In the genomic region with DNA sequence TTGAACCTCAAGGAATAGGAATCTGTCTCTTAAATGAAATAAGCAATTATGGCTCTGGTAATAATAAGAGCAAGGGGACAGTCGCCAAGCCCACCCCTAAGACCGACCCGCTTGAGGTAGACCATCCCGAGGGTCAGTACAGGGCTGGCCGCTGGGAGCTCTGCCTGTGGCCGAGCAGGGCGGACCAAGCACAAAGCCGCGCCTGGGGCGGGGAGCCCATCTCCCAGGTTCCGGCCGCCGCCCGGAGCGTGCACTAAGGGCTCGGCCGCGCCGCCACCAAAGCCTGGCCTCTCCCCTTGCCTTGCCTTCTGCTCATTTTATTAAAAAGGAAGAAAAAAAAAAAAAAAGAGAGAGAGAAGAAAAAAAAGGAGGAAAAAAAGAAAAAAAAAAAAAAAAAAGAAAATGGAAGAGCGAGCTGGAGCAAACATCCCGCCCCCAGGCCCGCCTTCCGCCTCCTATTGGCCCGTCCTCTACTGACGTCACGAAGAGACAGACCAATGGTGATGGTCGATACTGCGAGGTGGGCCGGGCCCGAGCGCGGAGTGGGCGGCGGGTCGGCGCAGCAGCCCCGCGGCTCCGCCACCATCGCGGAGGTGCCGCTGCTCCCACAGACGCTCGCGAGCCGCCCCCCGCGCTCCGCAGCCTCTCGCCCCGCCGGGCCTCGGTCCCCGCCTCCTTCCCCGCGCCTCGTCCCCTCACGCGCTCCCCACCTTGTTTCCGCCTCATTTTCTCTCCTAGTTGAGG, we compare ENCODE assay signal across 8 mouse cellular contexts. TPM values are rescaled to one million over a fixed set of nuclear protein-coding genes. Genes with fewer than 3 reads are reported as not detected.
DNase-seq lines count a peak whose midpoint lies in the region; ATAC-seq lines count a peak whose summit lies in the region.

A gene (plus strand): TSS at position 629 of the 744 bp plus-strand sequence.

- ATAC-seq in inflammation-experienced regulatory T-cells, adult 6 months, result peak; percentile 98
- peak; percentile 98 for ATAC-seq in megakaryocyte-erythroid progenitor cell, adult 5-6 weeks (replicated peaks; ENCODE audit: low FRiP score, low TSS enrichment, poor library complexity, severe bottlenecking)

- peak; percentile 95 for DNase-seq in adipocyte (ENCODE audit: low spot score)
- DNase-seq in embryo, embryonic 10 days (ENCODE audit: low spot score), result peak; percentile 98
- DNase-seq in gastrocnemius, postnatal 14 days, result peak; percentile 96
- DNase-seq in left cerebral cortex, postnatal 10 days (ENCODE audit: extremely low spot score in 1 of 2, low spot score in 2 of 2), result peak; percentile 98
- peak; percentile 98 for DNase-seq in right cerebral cortex, postnatal 25 days
- peak; percentile 97 to 98 for DNase-seq in urinary bladder, postnatal 4 days (ENCODE audit: low spot score in 2 of 2)

- intact Hi-C loops in gastrocnemius, postnatal 14 days (cut with DNase I; ENCODE audit: low total_unique reads), result no loop called here
- intact Hi-C loops in left cerebral cortex, postnatal 10 days (cut with DNase I), result loop anchor here (5.0 kb wide), 1 partner anchor 46 kb away; no protein-coding TSS in a partner anchor

RNA-seq across cellular contexts. Expression of the gene that starts here (rescaled TPM):
- total RNA-seq in gastrocnemius, postnatal 14 days (2021), result 10 to 100 TPM; 44.4 to 52.1 TPM
- polyA plus RNA-seq in inflammation-experienced regulatory T-cells, adult 6 months (2017; shearing (Covaris generic)), result 10 to 100 TPM; 10.1 to 32.0 (median 28.4) TPM
- 10 to 100 TPM; 85.3 to 88.9 TPM for total RNA-seq in left cerebral cortex, postnatal 10 days (2021)
- 36.1 and 47.6 TPM in 2 replicates for total RNA-seq in megakaryocyte-erythroid progenitor cell, adult 5-6 weeks (2014; fragmentation: Nextera tagmentation)
- 7.7 and 17.1 TPM in 2 replicates for total RNA-seq in megakaryocyte-erythroid progenitor cell, adult 5-6 weeks (2017)

Comparison
In these comparisons a context has a peak if more than half of its experiments do, and no peak if none do; other contexts are left out.
1. Peak in every context shown above with its lines: DNase-seq and ATAC-seq.